Mouse (Mus musculus) liver, embryonic 13.5 days (tissue): Measurements from ENCODE around the gene Pbxip1. TPM values are rescaled to one million over a fixed set of nuclear protein-coding genes. Genes with fewer than 3 reads are reported as not detected.

Experiments
- ATAC-seq: fragments of 200-750 bp; cut with Nextera tagmentation; 2 replicates; pipeline ENCODE4 v1.8.0; 2017; ENCODE audit warnings: low read depth, mild to moderate bottlenecking, moderate number of reproducible peaks, moderate library complexity
- DNase-seq: peaks from one replicate; pipeline ENCODE4 v3.0.0; 2022
- H3K27ac ChIP-seq: fragments of 300-500 bp; sonication (generic); 2 replicates; pipeline ENCODE4 v1.5.1; 2015; ENCODE audit warnings: moderate library complexity, mild to moderate bottlenecking, inconsistent platforms
- H3K27me3 ChIP-seq: fragments of 300-500 bp; sonication (generic); 2 replicates; pipeline ENCODE4 v1.6.1; 2015; ENCODE audit warnings: mild to moderate bottlenecking, inconsistent platforms
- H3K36me3 ChIP-seq: fragments of 300-500 bp; sonication (generic); 2 replicates; pipeline ENCODE4 v1.6.1; 2015; ENCODE audit warnings: mild to moderate bottlenecking, inconsistent platforms
- H3K4me1 ChIP-seq: fragments of 300-500 bp; sonication (generic); replicated peaks from 2 replicates; pipeline ENCODE4 v1.6.1; 2015; ENCODE audit warnings: inconsistent platforms
- H3K4me2 ChIP-seq: fragments of 300-500 bp; sonication (generic); 2 replicates; pipeline ENCODE4 v1.6.1; 2015; ENCODE audit warnings: inconsistent platforms, mild to moderate bottlenecking, moderate library complexity
- H3K4me3 ChIP-seq: fragments of 300-500 bp; sonication (generic); replicated peaks from 2 replicates; pipeline ENCODE4 v1.5.1; 2015; ENCODE audit warnings: mild to moderate bottlenecking, inconsistent platforms
- H3K9ac ChIP-seq: fragments of 300-500 bp; sonication (generic); 2 replicates; pipeline ENCODE4 v1.6.1; 2015; ENCODE audit warnings: mild to moderate bottlenecking, inconsistent platforms
- H3K9me3 ChIP-seq: fragments of 300-500 bp; sonication (generic); replicated peaks from 2 replicates; pipeline ENCODE4 v1.6.1; 2016; ENCODE audit warnings: inconsistent platforms
- WGBS: fragments of 180-500 bp; shearing (Covaris S2); methylation state at CpG from one replicate; pipeline ENCODE4 v1.1.7; 2015; ENCODE audit not compliant: insufficient replicate concordance; 5-methylcytosine and 5-hydroxymethylcytosine counted together
- polyA plus RNA-seq: library from polyadenylated mRNA; unstranded; fragments of >200 nt; fragmentation: Nextera tagmentation; extraction: Ambion mirVana; gene quantifications from 2 replicates; pipeline ENCODE4 v1.2.1, GENCODE M21; 2015

Gene Pbxip1
- polyA plus RNA-seq, result 6.0 and 6.8 TPM in 2 replicates

DNA sequence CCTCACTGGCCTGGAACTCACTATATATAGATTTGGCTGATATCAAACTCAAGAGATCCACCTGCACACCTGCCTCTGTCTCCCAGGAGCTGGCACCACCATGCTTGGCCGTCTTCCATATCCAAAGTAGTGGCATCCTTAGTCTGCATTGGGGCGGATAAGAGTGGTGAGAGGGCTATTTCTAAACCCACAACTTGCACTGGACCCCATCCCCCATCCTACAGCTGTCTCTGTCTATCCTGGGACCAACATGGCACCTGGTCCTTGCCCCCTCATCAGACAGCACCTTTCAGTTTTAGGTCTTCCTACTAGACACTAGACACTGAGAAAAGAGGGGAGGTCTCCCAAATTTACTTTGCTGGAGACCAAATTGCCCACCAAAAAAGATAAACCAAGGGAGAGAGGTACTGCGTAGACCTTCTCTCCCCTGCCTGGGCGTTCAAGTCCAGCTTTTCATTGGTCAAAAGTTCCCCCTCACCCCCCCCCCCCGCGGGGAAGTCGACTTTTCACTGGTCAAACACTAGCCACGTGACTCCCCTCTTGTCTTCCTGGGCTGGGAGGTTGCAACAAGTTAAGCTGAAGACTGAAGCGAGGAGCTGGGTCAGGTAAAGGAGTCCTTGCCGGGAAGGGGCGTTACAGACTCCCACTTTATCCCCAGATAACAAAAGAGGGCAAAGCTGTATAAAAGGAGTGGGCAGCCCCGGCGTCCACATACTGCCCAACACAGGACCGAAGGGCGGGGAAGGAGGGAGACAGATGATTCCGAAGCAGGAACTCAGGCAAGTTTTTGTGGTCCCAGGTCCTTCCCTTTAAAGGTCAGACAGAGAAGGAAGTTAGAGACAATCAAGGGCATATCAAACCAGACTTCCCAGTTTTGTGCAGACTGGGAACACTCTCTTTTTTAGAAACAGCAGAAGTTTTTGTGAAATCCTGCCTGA, at the start of gene Pbxip1:
Pbxip1 (plus strand) TSS at position 531 of the 938 bp plus-strand sequence.
- Histone ChIP-seq H3K36me3 (peaks cover 28% of the 10 kb centered on the region), H3K9ac (peak within 1 kb of the TSS; percentile 68), H3K27me3 (no peaks in the 10 kb centered on the region), H3K27ac (peak within 1 kb of the TSS; percentile 3; the same call in 1 of the 2 replicates), H3K9me3 (no peaks in the 10 kb centered on the region), H3K4me2 (peak within 1 kb of the TSS; percentile 75), H3K4me3 (peak within 1 kb of the TSS; percentile 63), H3K4me1 (peaks cover 50% of the 10 kb centered on the region)
- peak; percentile 55 for DNase-seq
- 5% methylated on average over 16 of the region's 16 CpGs for WGBS
- peak; percentile 72 for ATAC-seq

DNA sequence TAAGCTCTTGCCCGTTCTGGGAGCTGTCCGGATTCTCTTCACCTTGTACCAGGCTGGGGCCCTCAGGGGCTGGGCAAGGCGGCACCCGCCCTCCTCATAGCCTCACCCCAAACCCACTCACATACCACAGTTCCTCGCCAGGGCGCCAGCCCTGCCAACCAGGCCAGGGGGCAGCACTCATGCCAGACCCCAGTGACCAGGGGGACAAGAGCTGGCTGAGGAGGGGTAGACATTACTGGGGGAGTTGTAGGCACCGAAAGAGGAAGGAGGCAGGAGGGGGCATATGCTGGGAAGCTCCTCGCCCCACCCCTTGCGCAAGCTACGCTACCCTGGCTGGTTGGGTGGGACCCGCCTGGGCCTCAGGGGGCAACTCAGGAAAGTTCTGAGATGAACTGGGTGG, 48.9 kb upstream of the Pbxip1 start:
- H3K27me3 ChIP-seq, result peaks cover 21% of the 10 kb centered on the region
- no peaks in the 10 kb centered on the region for H3K9me3 ChIP-seq
- H3K27ac ChIP-seq, result no peak overlapping the region
- H3K4me2 ChIP-seq, result peak overlapping the region; percentile 32
- 58% methylated on average over 11 of the region's 11 CpGs for WGBS
- peaks cover 77% of the 10 kb centered on the region for H3K4me1 ChIP-seq
- no peaks in the 10 kb centered on the region for H3K36me3 ChIP-seq
- DNase-seq, result no peak
- ATAC-seq, result no peak
- H3K4me3 ChIP-seq, result peak overlapping the region; percentile 12; the same call in 1 of the 2 replicates
- no peak overlapping the region for H3K9ac ChIP-seq

DNA sequence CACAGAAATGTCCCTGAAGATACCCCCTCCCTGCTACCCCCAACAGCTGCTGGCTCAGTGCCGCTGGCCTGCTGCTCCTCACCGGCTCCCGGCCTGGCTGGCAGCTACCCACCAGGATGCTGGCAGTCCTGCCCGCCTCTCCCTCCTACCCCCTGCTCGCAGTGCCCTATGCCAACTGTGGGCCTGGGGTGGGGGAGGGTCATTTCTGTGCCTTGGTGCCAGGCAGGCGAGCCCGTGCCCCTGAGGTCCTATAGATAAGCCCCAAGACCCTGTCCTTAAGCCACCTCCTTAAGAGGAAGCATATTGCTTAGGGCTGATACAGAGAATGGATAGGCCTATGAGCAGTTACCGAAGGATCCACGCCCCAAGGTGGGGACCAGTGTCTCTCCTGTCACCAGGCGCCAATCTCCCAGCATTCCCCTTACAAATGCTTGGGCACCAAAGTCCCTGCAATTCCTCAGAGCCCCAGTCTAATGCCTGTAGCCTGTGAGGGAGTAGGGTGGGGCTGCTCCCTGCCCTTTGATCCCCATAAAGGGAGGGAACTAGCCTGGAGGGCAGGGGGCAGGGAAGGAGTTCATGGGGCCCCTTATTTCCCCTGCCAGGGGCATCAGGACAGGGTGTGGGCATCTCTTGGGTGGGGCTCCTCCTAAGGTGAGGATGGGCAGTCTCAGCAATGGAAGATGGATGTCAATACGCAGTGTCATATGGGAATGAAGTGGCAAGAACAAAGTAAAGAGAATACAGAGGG, 48.2 kb upstream of the Pbxip1 start:
- DNase-seq (no peak), ATAC-seq (no peak)
- H3K9me3 ChIP-seq, result no peaks in the 10 kb centered on the region
- WGBS, result 42% methylated on average over 11 of the region's 11 CpGs
- H3K4me3 ChIP-seq, result no peak overlapping the region
- peaks cover 81% of the 10 kb centered on the region for H3K4me1 ChIP-seq
- peak overlapping the region; percentile 32 for H3K4me2 ChIP-seq
- no peaks in the 10 kb centered on the region for H3K36me3 ChIP-seq
- peak overlapping the region; percentile 37 for H3K27ac ChIP-seq
- H3K9ac ChIP-seq, result peak overlapping the region; percentile 29; the same call in 1 of the 2 replicates
- H3K27me3 ChIP-seq, result peaks cover 25% of the 10 kb centered on the region

DNA sequence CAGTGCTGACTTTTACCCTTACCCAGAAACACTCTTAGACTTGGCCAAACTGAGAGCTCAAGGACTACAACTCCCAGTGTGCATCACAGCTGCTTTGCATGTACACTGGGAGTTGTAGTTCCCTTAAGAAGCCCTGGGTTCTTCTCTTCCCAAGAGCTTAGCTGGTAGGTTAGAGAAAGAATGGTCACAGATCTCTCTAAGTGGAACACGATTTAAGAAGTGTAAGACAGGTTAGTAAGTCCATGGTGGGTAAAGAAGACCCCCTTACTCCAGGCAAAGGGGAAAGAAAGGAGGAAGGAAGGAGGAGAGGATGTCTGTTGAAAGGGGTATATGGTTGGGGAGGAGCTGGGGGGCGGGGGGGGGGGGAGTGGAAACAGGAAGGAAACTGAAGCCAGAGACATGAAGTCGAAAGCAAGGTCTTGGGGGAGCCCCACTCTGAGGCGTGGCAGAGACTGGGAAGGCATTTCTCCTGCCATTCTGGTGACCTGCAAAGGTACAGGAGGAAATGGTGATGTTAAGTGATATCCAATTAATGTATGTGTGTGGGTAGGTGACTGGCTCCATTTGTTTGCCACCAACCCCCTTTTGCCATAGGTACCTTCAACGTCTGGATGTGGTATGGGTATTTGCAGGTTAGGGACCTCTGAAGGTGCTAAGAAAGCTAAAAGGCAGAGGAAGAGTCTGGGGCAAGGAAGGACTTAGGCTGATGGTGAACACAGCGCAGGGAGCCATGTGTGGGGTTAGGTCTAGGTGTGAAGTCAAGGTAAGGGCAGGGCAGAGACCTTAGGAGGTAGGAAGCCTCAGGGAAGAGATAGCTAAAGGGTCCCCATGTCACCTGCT, 47.4 kb upstream of the Pbxip1 start:
- H3K4me1 ChIP-seq, result peaks cover 87% of the 10 kb centered on the region
- no peak for ATAC-seq

DNA sequence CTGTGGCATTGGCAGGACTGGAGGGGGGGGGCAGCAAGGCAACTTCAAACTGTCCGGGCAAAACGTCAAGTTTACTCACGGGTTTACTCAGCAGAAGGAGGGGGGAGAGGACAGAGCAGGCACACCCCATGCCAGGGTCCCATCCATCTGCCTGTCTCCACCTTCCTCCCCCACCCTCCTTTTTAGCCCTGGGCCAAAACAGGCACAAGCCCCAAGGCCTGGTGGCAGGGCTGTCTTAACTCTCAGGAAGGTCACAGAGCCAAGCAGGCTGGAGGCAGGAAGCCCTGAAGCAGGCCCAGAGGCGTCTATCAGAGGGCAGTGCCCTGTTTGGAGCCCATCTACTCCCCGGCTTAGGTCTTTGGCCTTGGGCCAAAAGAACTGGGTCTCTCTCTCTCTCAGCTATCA, 46.4 kb upstream of the Pbxip1 start:
- 38% methylated on average over 5 of the region's 5 CpGs for WGBS
- Histone ChIP-seq H3K4me1 (peaks cover 91% of the 10 kb centered on the region), H3K27me3 (peaks cover 25% of the 10 kb centered on the region), H3K4me2 (peak overlapping the region; percentile 94), H3K36me3 (no peaks in the 10 kb centered on the region), H3K27ac (peak overlapping the region; percentile 69), H3K9ac (no peak overlapping the region), H3K9me3 (no peaks in the 10 kb centered on the region), H3K4me3 (no peak overlapping the region)
- ATAC-seq (no peak), DNase-seq (no peak)

More for the DNA sequence above, 47.4 kb upstream of the Pbxip1 start:
- Histone ChIP-seq H3K9me3 (no peaks in the 10 kb centered on the region), H3K9ac (no peak overlapping the region), H3K4me3 (no peak overlapping the region), H3K4me2 (0 out of 2 replicates have a peak overlapping the region, but pooled peaks have one; percentile 12), H3K27me3 (peaks cover 25% of the 10 kb centered on the region), H3K27ac (peak overlapping the region; percentile 69), H3K36me3 (no peaks in the 10 kb centered on the region)
- 26% methylated on average over 5 of the region's 6 CpGs for WGBS
- no peak for DNase-seq

DNA sequence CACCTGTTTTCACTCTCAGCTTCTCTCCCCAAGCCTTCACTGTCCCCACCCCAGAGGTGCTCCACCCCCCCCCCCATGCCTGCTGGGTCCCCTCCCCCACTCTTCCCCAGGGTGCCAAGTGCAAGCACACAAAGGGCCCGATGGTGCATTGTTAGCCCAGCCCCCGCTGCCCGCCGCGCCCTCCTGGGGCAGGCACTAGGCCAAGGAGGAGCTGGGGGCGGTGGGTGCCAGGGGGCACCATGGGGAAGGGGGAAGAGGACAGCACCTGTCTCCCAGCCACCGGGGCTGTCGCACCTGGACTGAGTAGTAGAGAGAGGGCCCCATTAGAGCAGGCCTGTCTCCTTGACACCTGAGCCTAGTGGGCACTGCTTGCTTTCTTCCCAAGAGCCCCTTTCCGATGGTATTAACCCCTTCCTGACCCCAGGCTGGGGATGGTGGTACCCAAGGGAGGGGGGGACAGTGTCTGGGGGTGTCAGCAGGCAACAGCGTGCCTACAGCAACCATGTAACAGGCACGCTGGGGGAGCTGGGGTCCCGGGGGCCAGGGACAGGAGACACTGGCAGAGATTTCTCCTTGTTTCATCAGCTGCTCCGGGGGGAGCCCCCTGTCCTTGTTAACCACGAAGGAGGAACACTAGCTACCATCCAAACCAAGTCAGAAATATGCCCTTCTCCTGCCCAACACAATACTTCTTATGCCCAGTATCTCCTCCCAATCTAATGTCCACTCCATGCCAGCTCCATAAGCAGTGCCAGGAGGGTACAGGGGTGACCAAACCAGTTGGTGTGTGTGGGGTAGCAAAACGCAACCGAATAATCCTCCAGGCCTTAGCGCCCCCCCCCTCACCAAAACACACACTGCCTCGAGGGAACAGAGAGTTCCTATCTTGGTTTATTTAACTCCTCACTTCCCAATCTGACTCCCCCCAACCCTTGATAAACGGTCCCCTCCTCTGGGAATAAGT, 45.5 kb upstream of the Pbxip1 start:
- peaks cover 31% of the 10 kb centered on the region for H3K27me3 ChIP-seq
- peak overlapping the region; percentile 94 for H3K4me2 ChIP-seq
- 31% methylated on average over 19 of the region's 19 CpGs for WGBS
- peaks cover 93% of the 10 kb centered on the region for H3K4me1 ChIP-seq
- H3K9me3 ChIP-seq, result no peaks in the 10 kb centered on the region
- peak overlapping the region; percentile 69 for H3K27ac ChIP-seq
- ATAC-seq (no peak), DNase-seq (no peak)
- H3K9ac ChIP-seq, result peak overlapping the region; percentile 68
- no peaks in the 10 kb centered on the region for H3K36me3 ChIP-seq
- H3K4me3 ChIP-seq, result peak overlapping the region; percentile 65

DNA sequence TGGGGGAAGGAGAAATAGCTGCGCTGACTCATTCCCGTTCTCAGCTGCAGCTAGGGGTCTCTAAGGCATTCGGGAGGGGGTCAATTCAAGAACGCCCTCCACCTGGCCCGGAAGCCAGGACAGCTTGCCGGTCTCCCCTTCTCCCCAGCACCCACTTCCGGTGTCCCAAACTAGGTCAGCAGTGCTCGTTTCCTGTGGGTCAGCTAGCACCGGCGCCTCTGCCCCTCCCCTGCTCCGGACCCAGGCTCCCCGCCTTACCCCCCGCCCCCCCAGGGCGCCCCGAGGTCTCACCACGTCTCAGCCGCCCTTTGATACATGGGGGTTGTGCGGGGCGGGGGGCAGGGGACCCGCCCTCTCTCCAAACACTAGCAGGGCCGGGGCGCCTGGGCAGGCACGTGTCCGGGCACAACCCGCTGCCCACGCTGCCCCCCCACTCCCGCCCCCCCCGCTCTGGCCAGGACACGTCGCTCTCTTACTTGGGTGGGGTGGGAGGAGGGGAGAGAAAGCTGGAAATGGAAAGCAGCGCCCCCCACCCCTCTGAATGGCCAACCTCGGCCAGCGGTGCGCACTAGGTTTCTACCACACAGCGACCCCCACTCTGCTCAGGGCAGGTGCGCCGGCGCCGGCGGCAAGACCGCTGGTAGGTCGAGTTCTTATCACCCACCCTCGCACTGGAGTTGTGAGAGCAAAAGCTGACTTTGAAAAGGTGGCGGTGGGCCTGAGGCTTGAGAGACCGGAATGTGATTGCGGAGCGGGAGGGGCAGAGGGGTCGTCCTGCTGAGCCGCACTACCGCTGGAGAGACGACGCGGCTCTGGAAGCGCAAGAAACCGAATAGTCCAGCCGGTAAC, 44.6 kb upstream of the Pbxip1 start:
- peak overlapping the region; percentile 94 for H3K4me2 ChIP-seq
- ATAC-seq, result no peak
- no peak for DNase-seq
- peak overlapping the region; percentile 69 for H3K27ac ChIP-seq
- H3K9ac ChIP-seq, result peak overlapping the region; percentile 68
- H3K4me3 ChIP-seq, result peak overlapping the region; percentile 65
- peaks cover 94% of the 10 kb centered on the region for H3K4me1 ChIP-seq
- no peaks in the 10 kb centered on the region for H3K36me3 ChIP-seq
- WGBS, result 2% methylated on average over 52 of the region's 56 CpGs
- no peaks in the 10 kb centered on the region for H3K9me3 ChIP-seq
- H3K27me3 ChIP-seq, result peaks cover 31% of the 10 kb centered on the region

DNA sequence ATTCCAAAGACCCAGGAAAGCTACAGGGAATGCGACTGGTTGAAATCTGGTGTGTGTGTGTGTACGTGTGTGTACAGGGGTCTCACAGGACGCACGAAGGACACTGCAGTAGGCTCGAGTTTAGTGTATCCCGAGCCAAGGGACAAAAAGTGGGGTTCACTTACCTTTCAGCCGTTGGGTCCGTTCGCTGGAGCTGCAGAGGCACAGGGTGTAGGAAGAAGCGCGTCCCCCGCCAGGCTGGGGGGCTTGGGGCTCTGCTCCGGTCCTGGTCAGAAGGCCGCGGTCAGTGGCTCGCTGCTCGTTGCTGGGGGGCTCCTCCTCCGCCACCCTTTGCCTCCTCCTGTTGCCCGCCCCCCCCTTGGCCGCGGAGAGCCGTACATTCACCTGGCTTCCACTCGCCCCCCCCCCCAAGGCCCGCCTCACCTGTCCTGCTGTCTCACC, 43.6 kb upstream of the Pbxip1 start:
- Histone ChIP-seq H3K4me3 (peak overlapping the region; percentile 65), H3K9ac (peak overlapping the region; percentile 68), H3K4me1 (peaks cover 86% of the 10 kb centered on the region), H3K36me3 (no peaks in the 10 kb centered on the region), H3K9me3 (no peaks in the 10 kb centered on the region), H3K27me3 (peaks cover 31% of the 10 kb centered on the region), H3K27ac (peak overlapping the region; percentile 69), H3K4me2 (peak overlapping the region; percentile 94)
- no peak for DNase-seq
- whole genome bisulfite sequencing, result under 1% methylated on average over 18 of the region's 24 CpGs
- ATAC-seq, result no peak

DNA sequence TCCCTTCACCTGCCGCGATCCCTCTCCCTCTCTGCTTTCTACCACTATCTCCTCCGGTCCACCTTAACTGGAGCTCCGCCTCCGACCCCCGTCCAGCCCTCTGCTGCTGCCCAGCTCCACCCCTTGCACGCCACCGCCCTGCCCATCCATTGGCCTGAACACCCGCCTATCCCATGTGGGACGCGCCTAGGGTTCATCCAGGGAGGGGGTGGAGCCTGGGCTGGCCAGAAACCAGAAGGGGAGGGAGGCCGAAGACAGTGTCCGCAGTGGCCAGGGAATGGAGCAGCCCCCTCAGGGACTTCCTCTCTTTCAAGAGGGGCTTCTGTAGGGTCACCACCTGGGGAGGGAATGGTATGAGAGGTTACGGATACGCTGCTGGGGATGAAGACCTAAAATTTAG, 42.9 kb upstream of the Pbxip1 start:
- H3K9me3 ChIP-seq, result no peaks in the 10 kb centered on the region
- H3K36me3 ChIP-seq, result no peaks in the 10 kb centered on the region
- WGBS, result 0% methylated on average over 15 of the region's 15 CpGs
- peak overlapping the region; percentile 65 for H3K4me3 ChIP-seq
- peak overlapping the region; percentile 78 for H3K9ac ChIP-seq
- peak; percentile 91 for ATAC-seq
- H3K27ac ChIP-seq, result peak overlapping the region; percentile 83
- peaks cover 78% of the 10 kb centered on the region for H3K4me1 ChIP-seq
- peak overlapping the region; percentile 94 for H3K4me2 ChIP-seq
- peak; percentile 98 for DNase-seq
- H3K27me3 ChIP-seq, result peaks cover 31% of the 10 kb centered on the region
